Mouse (Mus musculus) embryonic facial prominence, embryonic 13.5 days (tissue): Measurements from ENCODE around the gene Ston2. TPM values are rescaled to one million over a fixed set of nuclear protein-coding genes. Genes with fewer than 3 reads are reported as not detected.

Experiments used
- ATAC-seq: fragments of 200-750 bp; cut with Nextera tagmentation; 2 replicates; pipeline ENCODE4 v1.8.0; 2017; ENCODE audit warnings: low read depth; ENCODE audit not compliant: insufficient number of reproducible peaks, insufficient read depth, low FRiP score, low TSS enrichment
- H3K27ac ChIP-seq: fragments of 300-500 bp; sonication (generic); 2 replicates; pipeline ENCODE4 v1.5.1; 2015; ENCODE audit warnings: moderate library complexity, mild to moderate bottlenecking, inconsistent platforms
- H3K27me3 ChIP-seq: fragments of 300-500 bp; sonication (generic); 2 replicates; pipeline ENCODE4 v1.6.1; 2015; ENCODE audit warnings: mild to moderate bottlenecking, inconsistent platforms
- H3K36me3 ChIP-seq: fragments of 300-500 bp; sonication (generic); 2 replicates; pipeline ENCODE4 v1.6.1; 2015; ENCODE audit warnings: mild to moderate bottlenecking, inconsistent platforms
- H3K4me1 ChIP-seq: fragments of 300-500 bp; sonication (generic); 2 replicates; pipeline ENCODE4 v1.6.1; 2015; ENCODE audit warnings: inconsistent platforms
- H3K4me2 ChIP-seq: fragments of 300-500 bp; sonication (generic); 2 replicates; pipeline ENCODE4 v1.6.1; 2015; ENCODE audit warnings: moderate library complexity, mild to moderate bottlenecking, inconsistent platforms
- H3K4me3 ChIP-seq: fragments of 300-500 bp; sonication (generic); 2 replicates; pipeline ENCODE4 v1.5.1; 2015; ENCODE audit warnings: mild to moderate bottlenecking, inconsistent platforms
- H3K9ac ChIP-seq: fragments of 300-500 bp; sonication (generic); 2 replicates; pipeline ENCODE4 v1.6.1; 2015; ENCODE audit warnings: mild to moderate bottlenecking, inconsistent platforms
- H3K9me3 ChIP-seq: fragments of 300-500 bp; sonication (generic); 2 replicates; pipeline ENCODE4 v1.6.1; 2016; ENCODE audit warnings: inconsistent platforms
- WGBS: fragments of 180-500 bp; shearing (Covaris S2); methylation state at CpG from one replicate; pipeline ENCODE4 v1.1.7; 2015; ENCODE audit warnings: mixed read lengths; 5-methylcytosine and 5-hydroxymethylcytosine counted together
- polyA plus RNA-seq: library from polyadenylated mRNA; unstranded; fragments of >200 nt; fragmentation: Nextera tagmentation; extraction: Ambion mirVana; gene quantifications from 2 replicates; pipeline ENCODE4 v1.2.1, GENCODE M21; 2015

Gene Ston2
- polyA plus RNA-seq, 1 experiment from 2014 or later = 7.5 TPM

DNA sequence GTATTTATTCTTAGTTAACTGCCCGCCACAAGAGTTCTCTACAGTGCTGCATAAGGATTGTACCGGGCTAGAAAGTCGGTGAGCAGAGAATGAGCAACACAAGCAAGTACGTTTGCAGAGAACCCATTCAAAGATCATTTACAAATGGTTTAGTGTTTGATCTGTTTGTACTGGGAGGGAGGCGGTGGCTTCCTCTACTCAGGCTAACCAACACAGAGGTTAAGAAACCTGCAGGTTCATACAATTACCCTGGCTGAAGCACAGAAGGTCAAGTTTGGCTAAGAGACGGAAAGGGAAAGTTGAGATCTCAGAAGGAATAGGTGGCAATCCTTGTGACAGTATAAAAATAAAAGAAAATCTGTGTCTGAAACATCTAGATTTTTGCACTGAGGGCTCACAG lies 72.5 kb downstream of the Ston2 start:
- Histone ChIP-seq H3K36me3 (no peaks in the 10 kb centered on the region), H3K27me3 (no peaks in the 10 kb centered on the region), H3K4me1 (0 out of 2 replicates have a peak, but pooled peaks cover 4% of the 10 kb centered on the region), H3K9ac (no peak overlapping the region), H3K4me2 (no peak overlapping the region), H3K27ac (no peak overlapping the region), H3K4me3 (no peak overlapping the region), H3K9me3 (no peaks in the 10 kb centered on the region)
- 77% methylated on average over 6 of the region's 6 CpGs for WGBS
- ATAC-seq = no peak

DNA sequence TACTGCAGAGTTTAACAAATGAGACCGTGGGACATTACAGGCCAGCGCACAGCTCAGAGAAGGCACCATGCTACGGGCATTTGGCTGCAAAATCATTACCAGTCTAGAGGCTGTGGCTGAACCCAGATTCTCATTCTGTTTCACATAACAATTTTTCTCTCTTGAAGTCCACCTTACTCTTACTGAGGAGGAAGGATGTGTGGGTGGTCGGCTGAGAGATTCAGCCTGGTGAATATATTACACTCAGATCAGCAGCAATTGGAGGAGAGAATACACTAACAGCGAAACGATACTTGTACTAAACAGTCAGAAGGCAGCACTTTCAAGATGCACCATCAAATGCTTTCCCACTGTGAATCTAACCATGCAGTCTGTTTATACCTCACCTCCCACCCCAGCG lies 74.8 kb downstream of the Ston2 start:
- Histone ChIP-seq H3K36me3 (no peaks in the 10 kb centered on the region), H3K9me3 (no peaks in the 10 kb centered on the region), H3K27me3 (no peaks in the 10 kb centered on the region), H3K4me1 (0 out of 2 replicates have a peak, but pooled peaks cover 7% of the 10 kb centered on the region), H3K9ac (no peak overlapping the region), H3K4me2 (no peak overlapping the region), H3K27ac (no peak overlapping the region), H3K4me3 (no peak overlapping the region)
- WGBS = 95% methylated on average over 7 of the region's 7 CpGs
- ATAC-seq = no peak

DNA sequence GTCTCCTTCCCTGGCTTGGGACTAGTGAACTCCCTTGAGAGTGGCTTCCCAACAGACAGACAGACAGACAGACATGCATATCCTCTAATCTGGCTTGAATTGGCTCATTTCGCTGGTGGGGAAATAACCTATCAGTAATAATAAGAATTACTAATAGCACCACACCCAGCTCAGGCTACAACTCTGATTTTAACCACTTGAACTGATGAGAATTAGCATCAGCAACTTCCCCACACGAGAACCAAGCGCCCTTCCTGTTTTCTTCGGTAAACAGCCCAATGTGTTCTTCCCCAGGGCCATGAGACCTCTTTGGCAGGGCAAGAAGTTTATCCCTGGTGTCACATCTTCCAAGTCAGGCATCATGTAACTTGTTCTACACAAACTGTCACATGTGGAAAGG lies 76.5 kb downstream of the Ston2 start:
- H3K27me3 ChIP-seq = no peaks in the 10 kb centered on the region
- ATAC-seq = no peak
- no peak overlapping the region for H3K4me3 ChIP-seq
- WGBS = 75% methylated on average over 4 of the region's 4 CpGs
- no peak overlapping the region for H3K9ac ChIP-seq
- H3K9me3 ChIP-seq = no peaks in the 10 kb centered on the region
- H3K36me3 ChIP-seq = no peaks in the 10 kb centered on the region
- no peak overlapping the region for H3K4me2 ChIP-seq
- H3K27ac ChIP-seq = no peak overlapping the region
- H3K4me1 ChIP-seq = 0 out of 2 replicates have a peak, but pooled peaks cover 7% of the 10 kb centered on the region

DNA sequence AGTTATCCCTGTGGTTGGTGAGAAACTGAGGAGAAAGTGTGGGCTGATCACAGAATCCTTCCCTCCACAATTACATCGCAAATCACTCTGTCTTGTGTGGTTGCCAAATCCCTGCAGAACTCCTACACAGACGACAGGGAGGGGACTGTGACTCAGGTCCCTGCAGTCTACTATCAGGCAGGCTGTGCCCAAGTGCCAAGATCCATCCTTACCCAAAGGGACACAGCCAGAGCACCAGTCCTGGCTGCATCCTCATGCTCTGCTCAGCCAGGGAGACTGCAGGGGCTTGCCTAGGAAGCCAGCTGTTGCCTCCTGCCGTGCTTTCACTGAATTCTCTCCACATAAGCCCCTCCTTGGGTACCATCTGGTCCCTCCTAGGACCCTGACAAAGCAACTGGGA lies 77.3 kb downstream of the Ston2 start:
- Histone ChIP-seq H3K4me3 (no peak overlapping the region), H3K9me3 (no peaks in the 10 kb centered on the region), H3K4me1 (0 out of 2 replicates have a peak, but pooled peaks cover 7% of the 10 kb centered on the region), H3K27ac (no peak overlapping the region), H3K27me3 (no peaks in the 10 kb centered on the region), H3K36me3 (no peaks in the 10 kb centered on the region), H3K4me2 (no peak overlapping the region), H3K9ac (no peak overlapping the region)
- WGBS = 50% methylated on average over 3 of the region's 3 CpGs
- no peak for ATAC-seq

DNA sequence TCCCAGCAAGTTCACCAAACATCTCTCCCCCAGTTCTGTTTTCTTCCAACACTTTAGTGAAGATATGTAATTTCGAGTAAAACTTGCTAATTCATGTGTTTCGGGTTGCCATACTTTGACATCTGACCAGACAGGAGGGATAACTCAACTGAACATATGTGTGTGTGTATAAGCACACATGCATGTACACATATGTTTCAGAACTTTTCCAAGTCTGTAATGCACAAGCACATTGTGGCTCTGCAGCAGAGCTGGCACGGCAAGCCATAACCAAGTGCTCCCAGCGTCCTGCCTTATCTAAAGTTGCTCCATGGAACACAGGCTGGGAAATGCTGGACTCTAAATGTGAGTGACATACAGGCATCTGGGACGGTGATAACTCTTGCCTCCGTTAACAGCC lies 78.6 kb downstream of the Ston2 start:
- H3K36me3 ChIP-seq = no peaks in the 10 kb centered on the region
- ATAC-seq = no peak
- no peaks in the 10 kb centered on the region for H3K27me3 ChIP-seq
- no peak overlapping the region for H3K4me2 ChIP-seq
- H3K4me1 ChIP-seq = 0 out of 2 replicates have a peak, but pooled peaks cover 7% of the 10 kb centered on the region
- H3K9ac ChIP-seq = no peak overlapping the region
- no peaks in the 10 kb centered on the region for H3K9me3 ChIP-seq
- 67% methylated on average over 6 of the region's 6 CpGs for WGBS
- no peak overlapping the region for H3K27ac ChIP-seq
- H3K4me3 ChIP-seq = no peak overlapping the region

DNA sequence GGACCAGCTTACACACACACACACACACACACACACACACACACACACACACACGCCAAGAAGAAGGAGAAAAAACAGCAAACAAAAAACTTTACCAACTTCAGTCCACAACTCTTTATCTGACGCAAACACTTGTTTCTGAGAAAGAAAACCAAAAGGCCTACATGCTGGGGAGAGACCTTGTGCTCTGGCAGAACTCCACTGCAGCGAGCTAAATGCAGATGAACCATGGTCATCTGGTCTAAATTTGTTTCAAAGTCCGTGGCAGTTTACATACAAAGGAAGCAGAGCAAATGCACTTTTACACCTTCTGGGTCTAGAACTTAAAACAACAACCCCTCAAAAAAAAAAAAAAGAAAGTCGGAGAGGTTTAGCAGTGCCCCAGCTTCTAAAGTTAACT lies 79.0 kb downstream of the Ston2 start:
- Histone ChIP-seq H3K9ac (no peak overlapping the region), H3K27me3 (no peaks in the 10 kb centered on the region), H3K36me3 (no peaks in the 10 kb centered on the region), H3K27ac (no peak overlapping the region), H3K9me3 (no peaks in the 10 kb centered on the region), H3K4me1 (0 out of 2 replicates have a peak, but pooled peaks cover 7% of the 10 kb centered on the region), H3K4me2 (no peak overlapping the region), H3K4me3 (no peak overlapping the region)
- no peak for ATAC-seq
- 38% methylated on average over 5 of the region's 5 CpGs for WGBS

DNA sequence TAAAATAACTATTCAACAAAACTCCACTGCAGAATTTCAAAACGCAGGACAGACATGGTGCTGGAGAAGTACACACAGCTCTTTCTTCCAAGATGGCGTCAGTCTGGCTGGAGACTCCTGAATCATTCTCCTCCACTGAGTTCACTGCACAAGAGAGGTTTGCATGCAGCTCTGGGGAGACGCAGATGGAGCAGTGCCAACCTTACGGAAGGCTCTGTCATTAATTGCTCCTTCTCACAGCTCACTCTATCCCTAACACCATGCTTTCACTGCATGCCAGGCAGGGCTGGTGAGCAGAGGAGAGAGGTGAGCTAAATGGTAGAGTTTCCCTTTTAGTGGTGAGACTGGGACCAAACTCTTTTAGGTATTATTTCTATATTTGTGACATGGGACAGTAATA lies 80.4 kb downstream of the Ston2 start:
- no peaks in the 10 kb centered on the region for H3K36me3 ChIP-seq
- no peak overlapping the region for H3K9ac ChIP-seq
- H3K27me3 ChIP-seq = no peaks in the 10 kb centered on the region
- no peaks in the 10 kb centered on the region for H3K9me3 ChIP-seq
- H3K4me1 ChIP-seq = peaks cover 10% of the 10 kb centered on the region; the same call in 1 of the 2 replicates
- ATAC-seq = no peak
- no peak overlapping the region for H3K27ac ChIP-seq
- H3K4me2 ChIP-seq = no peak overlapping the region
- H3K4me3 ChIP-seq = no peak overlapping the region
- 88% methylated on average over 4 of the region's 4 CpGs for WGBS

DNA sequence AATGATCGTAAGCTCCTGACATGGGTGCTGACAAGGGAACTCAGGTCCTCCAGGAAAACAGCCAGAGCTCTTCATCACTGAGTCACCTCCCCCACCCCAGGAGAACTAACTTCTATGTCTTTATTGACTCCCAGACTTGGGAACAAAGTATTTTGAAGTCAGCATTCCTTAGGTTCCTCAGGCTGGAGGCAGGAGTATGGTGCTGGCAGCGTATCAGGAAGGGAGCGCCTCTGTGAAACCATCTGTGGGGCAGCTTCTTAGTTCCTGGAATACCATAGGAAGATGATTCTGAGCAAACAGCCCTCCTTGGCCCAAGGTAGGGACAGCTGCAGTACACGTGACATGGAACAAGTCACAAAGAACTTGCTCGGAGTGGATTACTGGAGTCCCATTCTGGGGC lies 84.7 kb downstream of the Ston2 start:
- Histone ChIP-seq H3K36me3 (no peaks in the 10 kb centered on the region), H3K9me3 (no peaks in the 10 kb centered on the region), H3K27ac (no peak overlapping the region), H3K4me3 (no peak overlapping the region), H3K9ac (no peak overlapping the region), H3K4me2 (no peak overlapping the region), H3K4me1 (peaks cover 4% of the 10 kb centered on the region; the same call in 1 of the 2 replicates), H3K27me3 (no peaks in the 10 kb centered on the region)
- ATAC-seq = no peak
- 71% methylated on average over 5 of the region's 5 CpGs for WGBS

DNA sequence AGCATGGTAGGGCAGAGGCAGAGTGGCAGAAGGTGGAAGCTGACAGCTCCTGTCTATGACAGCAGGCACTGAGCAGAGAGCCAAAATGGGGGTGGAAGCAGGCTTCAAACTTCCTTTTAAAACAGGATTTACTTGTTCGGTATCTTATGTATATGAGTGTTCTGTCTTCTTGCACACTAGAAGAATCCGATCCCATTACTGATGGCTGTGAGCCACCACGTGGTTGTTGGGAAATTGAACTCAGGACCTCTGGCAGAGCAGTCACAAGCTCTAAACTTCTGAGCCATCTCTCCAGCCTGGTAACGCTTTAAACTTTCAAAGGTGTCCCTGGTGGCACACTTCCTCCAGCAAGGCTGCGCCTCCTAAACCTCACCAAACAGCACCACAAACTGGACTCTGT lies 85.4 kb downstream of the Ston2 start:
- ATAC-seq = no peak
- Histone ChIP-seq H3K27ac (no peak overlapping the region), H3K4me3 (no peak overlapping the region), H3K4me2 (no peak overlapping the region), H3K36me3 (no peaks in the 10 kb centered on the region), H3K9me3 (no peaks in the 10 kb centered on the region), H3K27me3 (no peaks in the 10 kb centered on the region), H3K9ac (no peak overlapping the region), H3K4me1 (peaks cover 4% of the 10 kb centered on the region; the same call in 1 of the 2 replicates)
- WGBS = 75% methylated on average over 5 of the region's 5 CpGs

DNA sequence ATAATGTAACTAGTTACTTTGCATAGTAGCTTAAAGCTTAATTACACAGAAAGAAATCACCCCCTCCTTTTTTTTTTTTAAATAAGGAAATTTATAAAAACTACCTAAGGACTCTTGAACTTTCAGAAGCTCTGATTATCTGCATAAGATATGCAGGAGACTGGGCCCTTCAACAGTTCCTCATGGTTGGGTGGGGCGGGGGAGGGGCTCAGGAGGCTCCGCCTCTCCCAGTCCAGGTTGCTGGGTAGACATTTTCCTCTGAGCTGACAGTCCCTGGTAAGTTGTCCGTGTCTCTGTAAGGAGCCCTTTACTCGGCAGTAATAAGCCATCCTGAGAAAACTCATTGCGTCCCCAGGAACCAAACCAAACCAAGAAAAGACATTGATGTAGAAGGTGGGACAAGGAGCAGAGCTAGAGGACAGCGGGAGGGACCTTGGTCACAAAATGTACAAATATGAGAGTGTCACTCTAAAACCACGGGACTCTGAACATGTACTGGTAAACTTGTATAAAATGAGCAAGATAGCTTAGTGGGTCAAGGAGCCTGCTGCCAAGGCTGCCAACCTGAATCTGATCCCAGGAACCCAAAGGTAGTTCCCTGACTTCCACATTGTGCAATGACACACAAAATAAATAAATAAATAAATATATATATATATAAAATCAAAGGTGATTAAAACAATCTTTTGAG lies 88.6 kb downstream of the Ston2 start:
- Histone ChIP-seq H3K36me3 (no peaks in the 10 kb centered on the region), H3K4me3 (no peak overlapping the region), H3K27me3 (no peaks in the 10 kb centered on the region), H3K9ac (no peak overlapping the region), H3K4me1 (peaks cover 4% of the 10 kb centered on the region; the same call in 1 of the 2 replicates), H3K27ac (no peak overlapping the region), H3K4me2 (no peak overlapping the region), H3K9me3 (no peaks in the 10 kb centered on the region)
- ATAC-seq = no peak
- 86% methylated on average over 7 of the region's 7 CpGs for WGBS

DNA sequence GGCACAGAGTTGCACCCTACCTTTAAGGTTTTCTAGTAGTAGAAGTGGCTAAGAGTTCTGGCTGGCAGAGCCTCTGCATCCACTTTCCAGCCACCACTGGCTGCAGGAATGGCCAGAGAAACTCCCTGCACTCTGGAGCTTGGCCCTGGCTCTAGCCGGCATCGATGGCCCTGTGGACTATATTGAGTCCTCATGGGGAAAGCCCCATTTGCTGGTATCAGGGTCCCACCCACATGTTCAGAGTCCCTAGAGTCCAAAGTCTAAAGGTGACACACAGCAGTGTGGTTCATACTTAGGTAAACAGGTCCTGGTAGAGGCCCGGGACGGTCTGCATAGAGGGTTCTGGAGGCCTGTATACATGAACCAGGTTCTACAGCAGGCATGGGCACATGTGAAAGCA lies 92.0 kb downstream of the Ston2 start:
- H3K9ac ChIP-seq = no peak overlapping the region
- H3K9me3 ChIP-seq = no peaks in the 10 kb centered on the region
- no peak overlapping the region for H3K4me3 ChIP-seq
- H3K27ac ChIP-seq = no peak overlapping the region
- ATAC-seq = no peak
- H3K27me3 ChIP-seq = no peaks in the 10 kb centered on the region
- 90% methylated on average over 4 of the region's 4 CpGs for WGBS
- 0 out of 2 replicates have a peak, but pooled peaks cover 3% of the 10 kb centered on the region for H3K4me1 ChIP-seq
- H3K36me3 ChIP-seq = no peaks in the 10 kb centered on the region
- H3K4me2 ChIP-seq = no peak overlapping the region

DNA sequence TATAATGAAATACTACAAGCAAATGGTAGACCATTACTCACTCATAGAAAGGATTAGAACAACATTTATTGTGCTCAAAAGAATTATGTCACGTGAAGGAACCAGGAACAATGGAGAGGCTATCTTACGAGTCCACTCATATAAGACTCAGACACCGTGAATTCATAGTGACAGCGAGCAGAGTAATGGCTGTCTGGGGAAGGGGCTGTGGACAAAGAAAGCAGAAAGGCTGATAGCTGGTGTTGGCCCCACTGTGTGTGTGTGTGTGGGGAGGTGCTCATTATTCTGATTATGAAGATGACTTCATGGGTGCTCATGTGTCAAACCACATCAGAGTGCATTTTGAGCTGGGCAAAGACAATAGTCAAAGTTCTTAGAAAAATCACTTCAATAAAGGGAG lies 92.4 kb downstream of the Ston2 start:
- Histone ChIP-seq H3K36me3 (no peaks in the 10 kb centered on the region), H3K4me3 (no peak overlapping the region), H3K9me3 (no peaks in the 10 kb centered on the region), H3K27ac (no peak overlapping the region), H3K9ac (no peak overlapping the region), H3K27me3 (no peaks in the 10 kb centered on the region), H3K4me2 (no peak overlapping the region), H3K4me1 (0 out of 2 replicates have a peak, but pooled peaks cover 3% of the 10 kb centered on the region)
- no peak for ATAC-seq
- WGBS = 84% methylated on average over 4 of the region's 4 CpGs
